Mouse (Mus musculus) ovary, adult 10 weeks (tissue): ENCODE measurements around the gene 4931422A03Rik. TPM values are rescaled to one million over a fixed set of nuclear protein-coding genes. Genes with fewer than 3 reads are reported as not detected.

ENCODE experiments used
- polyA plus RNA-seq: library from polyadenylated mRNA; stranded (reverse); fragments of 350-450 nt; fragmentation: Illumina TruSeq; extraction: RNeasy Lipid Tissue Mini Kit (QIAGEN cat#74804); gene quantifications from one replicate; pipeline ENCODE4 v1.2.3, GENCODE M21; 2014

4931422A03Rik gene
- not detected for polyA plus RNA-seq

DNA sequence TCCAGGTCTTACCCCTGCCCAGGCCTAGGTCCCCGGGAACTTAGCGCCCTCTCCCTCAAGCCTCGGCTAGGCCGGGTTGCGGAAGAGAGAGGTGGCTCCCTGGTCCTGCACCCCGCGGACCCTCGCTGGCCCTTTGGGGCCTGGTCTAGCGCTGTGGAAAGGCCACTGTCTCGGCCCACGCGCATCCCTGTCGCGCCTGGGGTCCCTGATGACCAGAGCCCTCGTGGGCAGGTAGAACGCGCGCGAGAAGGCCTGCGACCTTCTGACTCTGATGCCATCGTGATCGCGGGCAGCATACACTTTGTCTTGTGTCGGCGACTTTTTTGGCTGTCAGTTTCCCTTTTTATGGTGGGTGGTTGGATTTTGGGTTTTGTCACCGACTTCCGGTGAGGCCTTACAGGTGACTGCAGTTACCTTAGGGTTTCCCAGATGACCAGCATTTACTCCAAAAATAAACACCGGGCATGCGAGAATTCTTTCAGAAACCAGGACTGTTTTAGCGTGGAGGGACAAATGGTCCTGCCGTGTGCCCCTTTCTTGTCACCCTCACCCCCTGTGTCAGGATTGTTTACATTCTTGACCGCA lies at the start of gene 4931422A03Rik:
Gene 4931422A03Rik (minus strand): TSS at position 223 of the 585 bp plus-strand sequence.

DNA sequence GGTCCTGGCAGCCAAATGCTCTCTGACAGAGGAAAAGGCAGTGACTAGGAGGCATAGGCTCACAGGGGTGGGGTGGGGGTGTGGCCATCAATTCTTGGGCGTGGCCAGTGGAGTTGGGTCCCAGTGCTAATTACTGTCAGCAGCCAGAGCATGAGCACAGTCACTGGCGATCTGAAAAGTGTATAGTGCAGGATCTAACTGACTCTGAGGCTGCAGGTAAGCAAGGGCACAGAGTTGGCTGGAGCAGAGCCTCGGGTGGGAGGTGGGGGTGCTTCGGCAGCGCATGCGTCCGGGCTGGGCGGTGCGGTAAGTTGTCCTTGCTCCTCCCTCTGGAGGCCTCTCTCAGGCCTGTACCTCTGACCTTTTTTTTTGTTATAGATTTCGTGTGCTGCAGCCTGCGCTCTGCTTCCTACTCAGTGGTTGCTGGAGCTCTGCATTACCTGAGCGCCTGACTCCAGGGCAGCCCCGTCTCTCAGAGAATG lies 41.6 kb upstream of the 4931422A03Rik start, which contains the start of gene Cd59b:
Gene Cd59b (plus strand): TSS at position 146 of the 482 bp plus-strand sequence.

DNA sequence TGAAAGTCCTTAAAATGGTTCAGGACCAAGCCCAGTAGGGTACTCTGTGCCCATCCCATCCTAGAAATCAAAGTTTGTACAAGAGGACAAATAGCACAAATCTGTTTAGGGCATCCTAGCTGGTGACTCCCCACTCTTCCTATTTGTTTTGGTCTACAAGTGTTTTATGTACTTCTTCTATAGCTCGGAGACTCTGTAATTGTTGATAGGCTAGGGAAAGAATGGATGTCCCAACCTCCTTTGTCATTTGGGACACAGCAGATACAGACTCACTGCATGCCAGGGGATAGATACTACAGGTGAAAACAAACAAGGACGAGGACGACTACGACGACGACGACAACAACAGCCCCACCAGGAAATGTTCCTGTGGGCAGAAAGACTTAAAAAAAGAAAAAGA lies 40.3 kb upstream of the 4931422A03Rik start, which contains the start of gene Gm10799:
Gene Gm10799 (minus strand): TSS at position 101 of the 400 bp plus-strand sequence.

DNA sequence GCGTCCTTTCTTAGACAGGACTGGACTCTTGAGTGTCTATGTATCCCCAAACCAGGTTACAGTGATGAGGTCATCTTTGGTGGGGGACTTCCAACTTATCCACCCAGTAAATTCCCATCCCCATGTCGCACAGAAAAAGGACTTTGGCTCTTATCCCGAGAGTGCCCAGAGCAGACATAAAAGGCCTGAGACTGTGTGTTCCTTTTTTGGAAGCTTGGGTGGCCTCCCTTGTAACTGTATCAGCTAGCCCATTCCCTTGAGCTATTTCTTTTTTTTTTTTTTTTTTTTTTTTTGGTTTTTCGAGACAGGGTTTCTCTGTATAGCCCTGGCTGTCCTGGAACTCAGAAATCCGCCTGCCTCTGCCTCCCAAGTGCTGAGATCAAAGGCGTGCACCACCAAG lies 37.4 kb upstream of the 4931422A03Rik start, which contains the start of gene Gm10912:
Gene Gm10912 (plus strand): TSS at position 301 of the 400 bp plus-strand sequence.

DNA sequence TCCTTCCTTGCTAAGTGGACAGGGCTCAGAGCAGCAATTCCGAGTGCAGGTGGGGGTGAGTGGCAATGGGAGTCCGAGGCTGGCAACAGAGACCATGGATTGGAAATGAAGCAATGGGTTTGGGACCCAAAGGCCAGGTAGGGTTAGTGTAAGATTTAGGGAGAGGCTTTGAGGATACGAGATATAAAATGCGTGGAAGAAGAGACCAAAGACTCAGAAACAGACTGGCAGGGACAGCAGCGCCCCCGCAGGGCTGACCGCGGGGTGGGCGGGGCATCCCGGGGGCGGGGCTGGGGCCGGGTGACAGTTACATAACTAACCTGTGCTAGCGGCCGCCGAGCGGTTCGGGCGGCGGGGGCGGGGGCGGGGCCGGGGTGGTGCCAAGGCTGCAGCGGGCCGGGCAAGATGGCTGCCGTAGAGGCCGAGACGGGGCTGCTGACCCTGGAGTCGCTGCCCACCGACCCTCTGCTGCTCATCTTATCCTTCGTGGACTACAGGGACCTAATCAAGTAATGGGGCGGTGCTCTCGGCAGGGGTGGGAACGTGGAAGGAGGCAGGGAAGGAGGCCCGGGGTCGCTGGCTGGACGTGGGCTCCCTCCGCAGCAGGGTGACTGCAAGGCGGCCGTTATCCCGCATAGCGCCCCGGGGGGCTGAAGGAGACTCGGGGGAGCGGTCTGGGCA lies 563 bp downstream of the 4931422A03Rik start, which contains the start of gene Fbxo3:
Gene Fbxo3 (plus strand): TSS at position 264 of the 681 bp plus-strand sequence.

DNA sequence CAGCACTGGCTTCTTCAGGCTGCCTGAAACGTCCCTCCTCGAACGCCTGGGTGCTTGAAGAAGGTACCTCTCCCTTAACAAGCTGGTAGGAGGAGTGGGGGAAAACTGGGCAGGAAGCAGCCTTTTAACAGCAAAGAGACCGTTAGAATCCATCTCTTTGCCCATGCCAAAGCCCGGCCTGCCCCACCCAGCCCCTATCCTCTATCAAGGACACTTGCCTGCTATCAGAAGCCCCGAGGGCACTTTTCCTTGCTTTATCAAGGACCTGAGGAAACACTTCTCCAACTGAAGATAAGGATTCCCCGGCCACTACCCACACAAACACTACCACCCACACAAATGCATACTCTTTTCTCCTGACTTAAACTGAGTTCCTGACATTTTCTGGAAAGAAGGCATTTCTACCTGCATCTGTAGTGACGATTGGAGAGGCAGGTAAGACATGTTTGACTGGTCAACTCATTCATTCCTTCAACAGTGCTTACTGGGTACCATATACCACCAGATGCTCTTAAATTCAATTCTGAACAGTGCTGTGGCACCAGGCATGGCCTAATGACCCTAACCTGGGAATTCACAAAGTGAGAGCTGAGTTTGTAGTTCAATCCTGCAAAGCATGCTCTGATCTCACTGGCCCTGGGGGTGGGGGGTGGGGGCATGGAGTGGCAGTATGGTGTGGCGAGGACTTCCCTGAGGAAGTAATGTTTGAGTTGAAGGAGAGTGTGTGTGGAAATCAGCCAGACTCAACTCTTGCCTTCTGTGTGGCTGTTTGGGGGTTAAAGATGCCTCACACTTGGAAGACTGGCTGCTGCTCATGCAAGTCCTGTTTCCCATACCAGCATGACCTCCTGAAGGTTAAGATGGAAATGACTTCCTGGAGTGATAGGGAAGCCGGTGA lies 70.3 kb downstream of the 4931422A03Rik start, which contains the start of gene Lmo2:
Gene Lmo2 (plus strand): TSS at position 338 of the 898 bp plus-strand sequence.

Other genes with a start within 250 kb of the 4931422A03Rik start
- gene Caprin1, start 230.7 kb downstream of the 4931422A03Rik start, polyA plus RNA-seq: 1,212 TPM
- gene Lmo2, start 70.4 kb downstream of the 4931422A03Rik start, polyA plus RNA-seq: 23.4 TPM
- gene Fbxo3, start 640 bp downstream of the 4931422A03Rik start, polyA plus RNA-seq: 136 TPM
- gene Gm10912, start 37.5 kb upstream of the 4931422A03Rik start, polyA plus RNA-seq: not detected
- not detected for gene Gm10799, start 40.2 kb upstream of the 4931422A03Rik start, polyA plus RNA-seq
- gene Cd59b, start 41.5 kb upstream of the 4931422A03Rik start, polyA plus RNA-seq: 6.1 TPM
- gene Cd59a, start 67.4 kb upstream of the 4931422A03Rik start, polyA plus RNA-seq: 58.2 TPM
- gene A930018P22Rik, start 94.4 kb upstream of the 4931422A03Rik start, polyA plus RNA-seq: not detected